Mouse (Mus musculus) c-Kit-positive CD71-positive TER-119-positive erythroid progenitor cells, embryonic 14.5 days (primary cell): Measurements from ENCODE around the gene Slc25a1.

Source experiments
- DNase-seq: peaks from one replicate; pipeline ENCODE4 v3.0.0-alpha.2; 2013; ENCODE audit warnings: low spot score

Slc25a1 gene

DNA sequence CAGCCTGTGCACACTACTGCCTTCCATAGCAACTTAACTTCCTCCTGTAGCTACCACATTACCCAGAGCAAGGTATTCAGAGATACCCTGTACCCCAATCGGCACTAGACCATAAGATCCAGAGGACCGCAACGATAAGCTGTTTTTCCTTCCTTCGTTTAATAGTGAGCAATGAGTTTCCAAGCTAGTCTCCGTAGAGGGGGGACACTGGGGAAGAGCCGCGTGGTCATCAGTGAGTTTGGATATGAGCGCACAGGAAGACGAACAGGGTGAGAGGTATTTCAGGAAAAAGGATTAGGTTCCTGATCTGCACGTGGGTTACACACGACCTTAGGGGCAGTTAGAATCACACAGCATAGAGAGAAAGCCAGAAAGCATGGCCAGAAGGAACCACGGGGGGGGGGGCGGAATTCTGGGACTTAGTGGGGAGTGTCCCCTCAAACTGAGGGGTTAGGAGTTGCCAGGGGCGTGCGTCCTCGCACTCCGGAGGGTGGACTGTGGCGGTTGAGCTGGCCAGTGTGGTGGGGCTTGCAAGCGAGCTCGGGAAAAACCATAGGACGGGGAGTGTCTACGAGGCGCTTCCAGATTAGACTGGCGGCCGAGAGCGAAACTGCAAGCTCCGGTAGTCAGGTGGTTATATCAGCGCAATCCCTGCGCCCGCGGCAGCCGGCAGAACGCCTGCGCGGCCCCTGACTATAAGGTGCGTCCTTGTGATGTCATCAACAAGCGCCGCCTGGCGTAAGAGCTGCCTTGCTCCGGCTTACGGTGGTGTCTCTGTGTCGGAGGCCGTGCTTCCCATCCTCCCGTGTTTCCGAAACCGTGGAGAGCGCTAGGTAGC, 6.5 kb downstream of the Slc25a1 start:
- DNase-seq = peak; percentile 95

DNA sequence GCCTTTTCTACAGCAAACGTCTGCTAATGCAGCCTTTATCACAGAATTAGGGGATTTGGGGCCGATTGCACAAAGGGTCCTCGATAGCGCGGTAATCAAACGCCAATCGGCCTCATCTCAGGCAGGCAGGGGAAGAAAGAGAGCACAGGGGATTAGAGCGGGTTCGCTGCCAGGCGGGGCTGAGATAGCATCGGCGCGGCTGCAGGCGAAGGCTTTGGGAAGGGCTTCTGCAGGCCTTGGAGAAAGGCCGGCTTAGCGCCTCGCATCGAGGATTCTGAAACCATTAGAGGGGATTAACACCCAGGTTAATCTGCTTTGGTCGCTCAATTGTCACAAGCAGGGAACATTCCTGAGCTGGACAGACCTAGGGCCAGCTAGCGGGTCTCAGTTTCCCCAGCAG, 7.4 kb downstream of the Slc25a1 start:
- no peak for DNase-seq

DNA sequence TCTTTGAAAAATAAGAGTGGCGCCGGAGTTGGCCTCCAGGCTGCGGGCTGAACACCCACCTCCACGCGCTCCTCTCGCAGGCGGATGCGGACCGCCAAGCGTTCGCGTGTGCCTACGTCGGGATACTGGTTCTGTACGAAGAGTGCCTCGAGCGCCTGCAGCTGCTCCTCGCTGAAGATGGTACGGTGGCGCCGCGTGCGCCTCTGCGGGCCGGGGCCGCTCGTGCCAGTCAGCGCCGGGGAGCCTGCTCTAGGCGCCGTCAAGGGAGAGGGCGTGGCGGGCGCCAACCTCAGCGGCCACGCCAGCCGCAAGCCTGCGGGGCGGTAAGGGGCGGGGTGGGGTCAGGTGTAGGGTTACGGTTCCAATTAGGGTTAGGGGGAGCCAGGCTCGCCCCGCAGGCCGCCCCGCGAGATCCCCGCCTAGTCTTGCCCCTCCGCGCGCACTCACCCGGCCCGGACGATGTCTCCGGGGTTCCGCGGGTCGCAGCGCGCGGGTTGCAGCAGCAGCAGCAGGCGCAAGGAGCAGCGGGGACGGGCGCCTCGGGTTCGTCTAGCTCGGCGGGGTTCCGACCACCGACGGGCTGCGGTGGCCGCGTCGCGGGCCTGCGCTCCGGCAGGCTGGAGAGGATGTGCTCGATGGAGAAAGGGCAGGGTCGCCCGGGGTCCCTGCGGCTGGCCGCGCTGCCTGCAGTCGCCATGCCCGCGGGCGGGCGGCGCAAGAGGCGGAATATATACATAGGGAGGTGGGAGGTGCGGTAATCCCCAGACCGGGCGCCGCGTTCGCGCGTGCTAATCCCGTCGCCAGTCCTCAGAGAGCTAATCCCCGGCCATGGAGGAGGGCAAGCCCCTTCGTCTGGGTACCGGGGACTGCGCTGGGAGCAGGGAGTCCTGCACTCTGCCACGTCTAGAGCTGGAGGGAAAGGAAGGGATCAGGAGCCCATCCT, 13.4 kb downstream of the Slc25a1 start, which contains the start of gene Gsc2:
TSS of gene Gsc2 (minus strand) at position 753 of the 943 bp plus-strand sequence.
- DNase-seq = no peak

DNA sequence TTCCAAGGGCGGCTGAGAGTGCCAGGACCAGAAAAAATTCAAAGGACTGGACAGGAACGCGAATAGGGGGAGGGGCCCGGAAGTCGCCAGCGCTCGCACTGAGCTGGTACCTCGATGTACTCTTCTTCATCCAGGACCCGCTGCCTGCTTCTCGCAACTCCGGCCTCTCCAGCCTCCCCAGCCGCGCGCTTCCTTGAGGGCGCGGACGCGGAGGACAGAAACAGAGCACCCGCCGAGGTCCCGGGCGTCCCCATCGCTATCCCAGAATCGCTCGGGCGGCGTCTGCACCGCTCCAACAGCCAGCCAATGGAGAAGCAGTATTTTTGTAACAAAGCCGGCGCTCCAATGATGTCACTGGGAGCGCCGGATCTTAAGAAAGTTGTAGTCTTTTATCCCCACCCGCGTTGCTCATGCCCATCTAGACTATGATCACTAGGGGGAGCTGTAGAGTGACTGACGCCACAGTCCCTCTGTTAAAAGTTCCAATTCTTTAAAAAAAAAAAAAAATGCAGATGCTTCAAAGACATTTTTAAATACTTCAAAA, 16.9 kb downstream of the Slc25a1 start, which contains the start of gene Ess2:
TSS of gene Ess2 (minus strand) at position 297 of the 544 bp plus-strand sequence.
- DNase-seq = peak; percentile 97

DNA sequence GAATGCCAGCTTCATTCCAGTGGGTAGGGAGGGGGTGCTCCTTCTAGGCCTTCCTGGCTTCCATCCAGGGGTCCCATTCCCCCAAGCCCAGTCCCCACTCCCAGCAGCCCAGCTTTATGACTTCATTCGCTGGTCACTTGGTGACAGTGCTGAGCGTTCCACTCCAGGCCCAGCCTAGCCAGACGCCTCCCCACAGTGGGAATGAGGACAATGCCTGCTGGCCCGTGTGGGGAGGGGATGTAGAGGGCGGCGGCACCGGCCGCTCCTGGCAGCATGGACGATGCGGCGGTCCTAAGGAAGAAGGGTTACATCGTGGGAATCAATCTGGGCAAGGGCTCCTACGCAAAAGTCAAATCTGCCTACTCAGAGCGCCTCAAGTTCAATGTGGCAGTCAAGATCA, 29.6 kb downstream of the Slc25a1 start, which contains the start of the genes Dgcr2 and Tssk2:
TSS of gene Dgcr2 (minus strand) at position 101 of the 400 bp plus-strand sequence.
TSS of gene Tssk2 (plus strand) at position 176 of the 400 bp plus-strand sequence.
- no peak for DNase-seq

DNA sequence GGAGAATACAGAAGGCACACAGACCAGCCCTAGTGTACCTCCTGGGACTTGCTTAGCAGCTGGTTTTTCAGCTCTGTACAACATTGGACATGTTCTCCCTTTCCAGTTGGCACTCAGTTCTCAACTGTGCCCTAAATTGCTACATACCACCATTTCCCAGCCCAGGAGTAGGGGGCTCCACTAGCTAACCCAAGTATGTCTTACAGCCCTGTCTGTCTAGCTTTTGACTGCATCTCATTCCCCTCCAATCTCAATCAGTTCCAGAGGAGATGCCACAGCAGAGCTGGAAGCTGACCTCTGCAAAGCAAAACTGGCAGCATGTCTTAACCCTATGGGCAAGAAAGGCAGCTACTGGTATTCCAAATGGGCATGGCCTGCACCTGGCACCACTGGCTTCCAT, 31.9 kb downstream of the Slc25a1 start:
- DNase-seq = no peak

DNA sequence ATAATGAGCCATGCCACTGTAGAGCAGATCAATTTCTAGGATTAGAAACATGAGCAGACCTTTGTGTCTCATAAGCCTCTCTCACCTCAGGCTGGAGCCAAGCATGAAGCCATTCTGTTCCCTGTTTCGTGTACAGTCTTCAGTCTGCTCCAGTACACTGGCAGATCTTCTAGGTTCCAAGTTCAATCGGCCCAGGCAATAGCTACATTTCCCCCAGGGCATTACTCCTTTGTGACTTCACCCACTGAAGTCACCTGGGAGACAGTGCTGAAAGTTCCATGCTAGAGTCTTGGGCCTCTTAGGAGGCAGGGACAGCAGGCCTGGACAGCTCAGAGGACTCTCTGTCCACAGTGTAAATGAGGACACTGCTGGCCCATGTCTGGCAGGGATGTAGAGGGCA, 34.1 kb downstream of the Slc25a1 start, which contains the start of gene Tssk1:
TSS of gene Tssk1 (plus strand) at position 301 of the 400 bp plus-strand sequence.
- DNase-seq = no peak

DNA sequence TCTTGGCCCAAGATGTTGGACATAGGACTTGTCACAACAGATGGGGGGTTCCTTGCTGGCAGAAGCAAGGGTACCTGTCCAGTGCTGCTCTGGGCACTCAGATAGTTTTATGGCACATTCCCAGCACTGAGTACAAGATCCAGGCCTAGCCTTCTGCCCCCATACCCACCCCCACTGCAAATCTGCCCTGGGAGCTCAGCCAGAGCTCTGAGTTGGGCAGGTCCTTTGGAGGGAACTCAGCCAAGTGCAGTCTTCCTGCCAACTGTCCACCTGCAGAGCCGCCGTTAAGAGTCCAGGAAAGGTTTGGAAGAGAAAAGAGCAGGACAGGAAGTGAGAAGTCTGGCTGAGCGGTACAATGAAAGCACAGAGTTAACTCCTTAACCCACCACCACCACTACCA, 35.4 kb downstream of the Slc25a1 start:
- DNase-seq = no peak

DNA sequence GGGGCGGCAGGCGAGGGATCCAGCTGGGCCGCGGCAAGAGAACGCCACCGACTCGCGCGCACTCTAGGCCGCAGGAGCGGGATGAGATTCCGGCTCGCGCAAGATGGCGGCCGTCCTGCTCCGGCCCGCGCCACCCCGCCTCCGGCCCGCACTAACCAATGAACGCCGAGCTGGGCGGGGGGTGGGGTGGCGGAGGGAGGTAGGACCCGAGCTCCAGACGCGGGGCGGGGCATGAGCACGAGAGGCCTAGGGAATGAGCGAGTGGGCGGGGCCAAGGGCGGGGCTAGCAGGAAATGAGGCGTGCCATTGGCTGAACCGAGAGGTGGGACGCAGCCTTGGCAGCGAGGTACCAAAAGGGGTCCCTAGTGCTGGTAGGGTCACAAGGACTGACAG, 36.5 kb downstream of the Slc25a1 start, which contains the start of gene Gm20518:
TSS of gene Gm20518 (minus strand) at position 105 of the 393 bp plus-strand sequence.
- peak; percentile 98 for DNase-seq

DNA sequence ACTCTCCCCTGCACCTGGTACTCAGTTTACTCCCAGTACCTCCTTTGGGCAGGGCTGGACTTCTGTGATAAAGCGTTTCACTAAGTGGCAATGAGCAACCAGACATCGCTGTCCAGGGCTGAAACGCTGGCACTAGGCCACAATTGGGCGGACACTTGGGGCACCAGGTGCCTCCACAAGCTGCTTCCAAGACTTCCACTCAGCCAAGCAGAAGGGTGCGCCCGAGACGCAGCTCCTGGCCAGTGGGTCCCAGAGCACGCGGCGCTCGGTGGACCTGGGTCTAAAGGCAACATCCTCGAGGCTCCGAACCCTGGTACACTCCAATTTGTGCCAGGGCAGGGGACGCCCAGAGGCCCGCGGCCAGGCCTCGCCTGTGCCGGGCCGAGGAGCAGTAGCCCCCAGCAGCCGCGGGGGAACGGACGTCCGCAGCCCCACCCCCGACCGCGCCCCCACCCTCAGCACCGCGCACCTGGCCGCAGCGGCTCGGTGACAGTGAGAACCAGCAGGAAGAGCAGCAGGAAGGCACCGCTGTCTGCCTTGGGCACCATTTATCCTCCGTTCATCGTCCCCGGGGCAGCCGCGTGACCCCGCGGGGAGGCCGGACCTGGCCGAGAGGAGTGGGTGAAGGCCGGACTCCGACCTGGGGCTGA, 37.0 kb downstream of the Slc25a1 start:
- peak; percentile 54 for DNase-seq

DNA sequence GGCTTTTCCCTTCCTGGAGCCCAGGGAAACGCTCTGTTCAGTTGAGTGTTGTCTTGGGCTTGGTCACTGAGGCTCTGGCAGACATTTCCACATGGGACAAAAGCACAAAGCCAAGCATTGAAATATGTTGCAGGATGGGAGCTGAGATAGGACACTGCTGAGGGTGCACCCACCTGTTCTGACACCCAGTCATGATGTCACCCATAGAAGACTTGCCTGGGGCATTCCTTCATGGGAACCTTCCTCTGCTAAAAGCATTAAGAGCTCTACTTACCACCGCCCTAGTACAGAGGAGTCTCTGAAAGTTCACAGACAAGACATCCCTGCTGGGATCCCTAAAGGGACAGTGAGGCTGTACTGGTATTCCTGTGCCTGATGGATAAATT, 37.7 kb downstream of the Slc25a1 start:
- no peak for DNase-seq

DNA sequence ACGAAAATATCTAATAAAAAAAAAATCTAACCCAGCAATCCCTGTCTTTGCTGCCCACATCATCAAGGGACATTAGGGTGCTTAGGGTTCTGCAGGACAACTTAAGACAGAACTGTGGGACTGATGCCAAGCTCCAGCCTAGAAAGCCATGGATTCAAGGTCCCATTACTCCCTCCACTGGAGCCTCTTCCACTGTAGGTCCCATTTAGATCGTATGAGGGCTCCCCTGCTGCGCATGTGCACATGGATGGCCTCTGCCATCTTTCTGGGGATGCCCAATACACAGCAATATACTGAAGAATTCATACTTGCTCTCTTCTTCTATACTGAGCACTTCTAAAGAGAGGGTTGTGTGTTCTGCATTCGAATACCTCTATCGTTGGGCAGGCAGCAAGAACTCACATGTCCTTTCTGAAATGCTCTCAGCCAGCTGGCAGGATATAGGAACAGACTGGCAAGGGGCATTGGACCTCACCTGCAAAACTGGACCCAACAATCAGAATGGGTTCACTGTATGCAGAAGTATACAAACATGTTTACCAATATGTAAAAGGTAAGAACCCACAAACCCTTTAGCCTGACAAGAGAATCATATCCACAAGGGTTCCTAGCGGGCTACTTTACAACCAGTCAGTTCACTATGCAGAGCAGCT, 38.2 kb downstream of the Slc25a1 start:
- no peak for DNase-seq

DNA sequence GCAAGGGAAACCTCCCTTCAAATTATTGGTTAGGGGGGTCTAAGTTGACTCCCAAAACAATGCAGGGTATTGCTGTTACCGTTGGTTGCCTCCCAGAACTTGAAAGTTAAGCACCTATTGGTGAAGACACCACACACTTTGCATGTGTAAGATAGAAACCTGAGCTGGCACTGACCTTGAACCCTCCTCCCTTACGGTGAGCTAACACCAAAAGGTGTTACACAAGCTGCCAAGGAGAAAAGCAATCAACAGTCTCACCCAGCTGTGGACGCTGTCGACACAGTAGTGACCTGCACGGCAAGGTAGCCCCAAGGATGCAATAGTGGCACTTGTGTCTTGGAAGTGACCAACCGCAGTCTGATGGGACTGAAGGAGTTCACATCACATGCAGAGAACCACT, 43.9 kb downstream of the Slc25a1 start:
- DNase-seq = no peak

DNA sequence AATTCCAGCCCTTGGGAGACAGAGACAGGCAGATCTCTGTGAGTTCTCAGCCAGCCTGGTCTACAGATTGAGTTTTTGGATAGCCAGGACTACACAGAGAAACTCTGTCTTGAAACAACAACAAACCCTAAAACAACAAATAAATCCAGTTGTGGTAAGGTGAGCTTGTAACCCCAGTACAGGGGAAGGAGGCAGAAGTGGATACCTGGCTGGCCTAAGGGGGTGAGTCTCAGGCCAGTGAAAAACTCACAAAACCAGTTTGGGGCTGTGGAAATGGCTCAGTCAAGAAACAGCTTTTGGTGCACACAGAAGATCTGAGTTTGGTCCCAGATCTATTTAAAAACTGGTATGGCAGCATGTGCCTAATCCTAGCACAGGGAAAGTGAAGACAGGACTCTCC, 45.8 kb downstream of the Slc25a1 start:
- DNase-seq = no peak

DNA sequence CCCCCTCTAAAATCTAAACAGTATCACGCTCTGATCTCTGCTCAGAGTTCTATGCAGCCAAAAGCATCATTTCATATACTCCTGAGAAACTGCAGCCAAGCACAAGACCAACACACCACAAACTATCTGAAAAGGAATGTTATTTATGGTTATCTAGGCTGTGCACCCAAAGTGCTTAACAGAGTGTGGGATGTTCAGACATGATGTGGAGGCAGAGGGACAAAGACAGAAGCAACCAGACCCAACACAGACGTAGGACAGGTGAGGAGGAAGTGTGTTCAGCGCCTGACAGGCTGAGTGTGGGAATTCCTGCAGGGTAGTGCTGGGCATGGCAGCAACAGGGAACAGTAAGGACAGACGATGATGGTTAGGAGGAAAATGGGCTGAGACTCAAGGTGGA, 48.4 kb downstream of the Slc25a1 start:
- DNase-seq = no peak

DNA sequence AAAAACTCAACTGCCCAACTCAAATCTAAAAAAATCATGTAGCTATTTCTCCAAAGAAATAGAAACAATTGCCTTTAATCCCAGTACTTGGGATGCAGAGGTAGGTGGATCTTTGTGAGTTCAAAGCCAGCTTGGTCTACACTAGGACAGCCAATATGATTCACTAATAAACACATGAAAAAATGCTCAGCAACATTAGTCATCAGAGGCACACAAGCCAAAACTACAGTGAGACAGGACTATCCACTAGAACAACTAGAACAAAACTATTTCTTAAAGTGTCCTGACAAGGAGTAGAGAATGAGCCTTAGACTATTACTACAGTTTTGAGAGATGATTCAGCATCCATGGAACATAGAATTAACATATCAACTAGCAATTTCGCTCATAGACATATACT, 51.9 kb downstream of the Slc25a1 start:
- no peak for DNase-seq
